Mouse (Mus musculus) small intestine, adult 2 months (tissue): ENCODE results near the gene Bub3.

Experiments
- CTCF ChIP-seq: fragments of 200-500 bp; IDR thresholded peaks from 2 replicates; pipeline ENCODE4 v1.5.1; 2012; ENCODE audit warnings: low read depth, mild to moderate bottlenecking, control low read depth, inconsistent platforms, low read length, moderate library complexity, mixed read lengths; ENCODE audit not compliant: insufficient replicate concordance, insufficient read length; ENCODE audit errors: extremely low read depth
- POLR2A ChIP-seq: fragments of 200-500 bp; IDR thresholded peaks from 2 replicates; pipeline ENCODE4 v1.6.1; 2012; ENCODE audit warnings: low read depth, mild to moderate bottlenecking, control low read depth, inconsistent platforms, low read length, moderate library complexity

DNA sequence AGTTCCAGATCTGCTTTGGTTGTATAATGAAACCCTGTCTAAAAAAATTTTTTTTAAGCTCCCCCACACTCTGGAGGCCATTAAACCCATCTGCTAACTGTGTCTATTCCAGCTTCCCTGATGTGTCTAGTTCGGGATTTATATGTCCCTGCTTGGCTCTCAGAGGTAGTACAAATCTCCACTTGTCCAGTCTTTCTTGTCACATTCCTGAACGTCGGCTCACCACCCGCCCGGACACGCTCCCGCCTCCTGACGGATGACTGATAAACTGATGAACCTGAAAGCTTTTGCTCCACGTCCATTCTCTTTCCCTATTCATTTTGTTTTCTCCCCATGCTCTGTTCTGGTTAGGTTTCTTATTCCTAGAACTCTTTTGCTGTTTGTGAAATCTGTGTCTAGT, 22.2 kb downstream of the Bub3 start:
- no peak for TF ChIP-seq POLR2A
- TF ChIP-seq CTCF = no peak
